Mouse (Mus musculus) liver, postnatal 0 days (tissue): ENCODE data around the gene Pax2. TPM values are rescaled to one million over a fixed set of nuclear protein-coding genes. Genes with fewer than 3 reads are reported as not detected.

Source experiments
- ATAC-seq: fragments of 200-750 bp; cut with Nextera tagmentation; 2 replicates; pipeline ENCODE4 v1.8.0; 2017; ENCODE audit warnings: mild to moderate bottlenecking, moderate library complexity
- DNase-seq: peaks from one replicate; pipeline ENCODE4 v3.0.0-alpha.2; 2016
- H3K27ac ChIP-seq: fragments of 300-500 bp; sonication (generic); 2 replicates; pipeline ENCODE4 v1.5.1; 2014; ENCODE audit warnings: antibody characterized with exemption, moderate library complexity, mild to moderate bottlenecking, low read depth
- H3K27me3 ChIP-seq: fragments of 300-500 bp; sonication (generic); 2 replicates; pipeline ENCODE4 v1.6.1; 2014; ENCODE audit warnings: low read length, control low read depth, mixed read lengths; ENCODE audit not compliant: insufficient read depth
- H3K36me3 ChIP-seq: fragments of 300-500 bp; sonication (generic); replicated peaks from 2 replicates; pipeline ENCODE4 v1.6.1; 2014; ENCODE audit warnings: mild to moderate bottlenecking, control low read depth, low read length, moderate library complexity, mixed read lengths; ENCODE audit not compliant: insufficient read depth
- H3K4me1 ChIP-seq: fragments of 300-500 bp; sonication (generic); 2 replicates; pipeline ENCODE4 v1.6.1; 2014; ENCODE audit warnings: antibody characterized with exemption, mild to moderate bottlenecking, control low read depth; ENCODE audit not compliant: insufficient read depth
- H3K4me2 ChIP-seq: fragments of 300-500 bp; sonication (generic); 2 replicates; pipeline ENCODE4 v1.6.1; 2014; ENCODE audit warnings: low read depth, mild to moderate bottlenecking, low read length, moderate library complexity, mixed read lengths
- H3K4me3 ChIP-seq: fragments of 300-500 bp; sonication (generic); 2 replicates; pipeline ENCODE4 v1.5.1; 2014; ENCODE audit warnings: low read depth, low read length
- H3K9ac ChIP-seq: fragments of 300-500 bp; sonication (generic); replicated peaks from 2 replicates; pipeline ENCODE4 v1.6.1; 2014; ENCODE audit warnings: mild to moderate bottlenecking, moderate library complexity
- H3K9me3 ChIP-seq: fragments of 300-500 bp; sonication (generic); 2 replicates; pipeline ENCODE4 v1.6.1; 2016; ENCODE audit warnings: mild to moderate bottlenecking, control low read depth, low read length, mixed read lengths
- CTCF ChIP-seq: sonication (generic); IDR thresholded peaks from 2 replicates; pipeline ENCODE4 v1.5.1; 2016; ENCODE audit warnings: antibody characterized with exemption, low read depth
- EP300 ChIP-seq: IDR thresholded peaks from 2 replicates; pipeline ENCODE4 v1.6.1; 2016; ENCODE audit warnings: antibody characterized with exemption, low read depth, mild to moderate bottlenecking
- WGBS: fragments of 180-500 bp; shearing (Covaris S2); extraction: QIAGEN DNeasy Blood & Tissue Kit; methylation state at CpG from one replicate; pipeline ENCODE4 v1.1.7; 2014; ENCODE audit not compliant: insufficient replicate concordance; 5-methylcytosine and 5-hydroxymethylcytosine counted together
- polyA plus RNA-seq: library from polyadenylated mRNA; unstranded; fragments of >200 nt; fragmentation: Nextera tagmentation; extraction: Ambion mirVana; gene quantifications from 2 replicates; pipeline ENCODE4 v1.2.1, GENCODE M21; 2015

The Pax2 gene
- polyA plus RNA-seq, 1 experiment from 2014 or later = not detected

GRCm38 (mm10) chr19:44823657-44824056 is 67.8 kb downstream of the Pax2 start:
- H3K4me2 ChIP-seq = no peak overlapping the region
- peaks cover 31% of the 10 kb centered on the region for H3K27me3 ChIP-seq

GRCm38 (mm10) chr19:44825216-44825768 is 69.4 kb downstream of the Pax2 start:
- Histone ChIP-seq H3K27ac (no peak overlapping the region), H3K27me3 (peaks cover 38% of the 10 kb centered on the region), H3K4me1 (no peaks in the 10 kb centered on the region), H3K4me2 (no peak overlapping the region), H3K9ac (no peak overlapping the region), H3K36me3 (no peaks in the 10 kb centered on the region), H3K9me3 (no peaks in the 10 kb centered on the region), H3K4me3 (no peak overlapping the region)
- TF ChIP-seq EP300 (no peak), CTCF (no peak)
- DNase-seq (no peak), ATAC-seq (no peak)
- 20% methylated on average over 11 of the region's 11 CpGs for WGBS

More at GRCm38 (mm10) chr19:44823657-44824056, 67.8 kb downstream of the Pax2 start:
- H3K36me3 ChIP-seq = no peaks in the 10 kb centered on the region
- 26% methylated on average over 3 of the region's 3 CpGs for WGBS
- no peaks in the 10 kb centered on the region for H3K9me3 ChIP-seq
- no peak overlapping the region for H3K4me3 ChIP-seq
- no peak overlapping the region for H3K27ac ChIP-seq
- TF ChIP-seq EP300 (no peak), CTCF (no peak)
- DNase-seq (no peak), ATAC-seq (no peak)
- no peak overlapping the region for H3K9ac ChIP-seq
- H3K4me1 ChIP-seq = no peaks in the 10 kb centered on the region

- Histone ChIP-seq H3K36me3 (no peaks in the 10 kb centered on the region), H3K4me1 (no peaks in the 10 kb centered on the region), H3K9ac (no peak overlapping the region), H3K4me3 (no peak overlapping the region), H3K4me2 (no peak overlapping the region), H3K9me3 (no peaks in the 10 kb centered on the region), H3K27ac (no peak overlapping the region), H3K27me3 (peaks cover 38% of the 10 kb centered on the region)
- 13% methylated on average over 4 of the region's 4 CpGs for WGBS
- ATAC-seq (no peak), DNase-seq (no peak)
- TF ChIP-seq EP300 (no peak), CTCF (peak; percentile 22; the same call in 1 of the 2 replicates)
Measured at GRCm38 (mm10) chr19:44825819-44826218, 70.0 kb downstream of the Pax2 start.

GRCm38 (mm10) chr19:44833391-44833790 is 77.5 kb downstream of the Pax2 start:
- WGBS = 36% methylated on average over 1 of the region's 1 CpGs

GRCm38 (mm10) chr19:44834218-44835041 is 78.6 kb downstream of the Pax2 start:
- no peak for ATAC-seq
- WGBS = 8% methylated on average over 11 of the region's 11 CpGs
- TF ChIP-seq EP300 (no peak), CTCF (no peak)

More at GRCm38 (mm10) chr19:44833391-44833790, 77.5 kb downstream of the Pax2 start:
- no peak for TF ChIP-seq EP300
- TF ChIP-seq CTCF = no peak
- Histone ChIP-seq H3K36me3 (no peaks in the 10 kb centered on the region), H3K4me3 (no peak overlapping the region), H3K27ac (no peak overlapping the region), H3K27me3 (peaks cover 73% of the 10 kb centered on the region), H3K4me2 (no peak overlapping the region), H3K9me3 (no peaks in the 10 kb centered on the region), H3K4me1 (peaks cover 5% of the 10 kb centered on the region), H3K9ac (no peak overlapping the region)
- ATAC-seq = no peak
- DNase-seq = no peak

GRCm38 (mm10) chr19:44835042-44835930 is 79.4 kb downstream of the Pax2 start:
- H3K27ac ChIP-seq = no peak overlapping the region
- H3K36me3 ChIP-seq = no peaks in the 10 kb centered on the region
- no peak for DNase-seq
- H3K4me3 ChIP-seq = peak overlapping the region; percentile 34
- no peak overlapping the region for H3K9ac ChIP-seq
- TF ChIP-seq EP300 (no peak), CTCF (no peak)
- no peak overlapping the region for H3K4me2 ChIP-seq
- no peak for ATAC-seq
- peaks cover 84% of the 10 kb centered on the region for H3K27me3 ChIP-seq
- H3K9me3 ChIP-seq = no peaks in the 10 kb centered on the region
- H3K4me1 ChIP-seq = peaks cover 5% of the 10 kb centered on the region
- 5% methylated on average over 34 of the region's 34 CpGs for WGBS

More at GRCm38 (mm10) chr19:44834218-44835041, 78.6 kb downstream of the Pax2 start:
- Histone ChIP-seq H3K9me3 (no peaks in the 10 kb centered on the region), H3K27ac (no peak overlapping the region), H3K4me1 (peaks cover 5% of the 10 kb centered on the region), H3K27me3 (peaks cover 80% of the 10 kb centered on the region), H3K4me3 (no peak overlapping the region), H3K4me2 (no peak overlapping the region), H3K36me3 (no peaks in the 10 kb centered on the region), H3K9ac (no peak overlapping the region)
- no peak for DNase-seq
